Mouse (Mus musculus): ENCODE measurements at regions not wholly inside any gene's neighbourhood (a gene's known extent, or its start where the extent isn't known, plus 50 kb on each side); places are given as distances from the start of the nearest gene placed in this dataset.

DNA sequence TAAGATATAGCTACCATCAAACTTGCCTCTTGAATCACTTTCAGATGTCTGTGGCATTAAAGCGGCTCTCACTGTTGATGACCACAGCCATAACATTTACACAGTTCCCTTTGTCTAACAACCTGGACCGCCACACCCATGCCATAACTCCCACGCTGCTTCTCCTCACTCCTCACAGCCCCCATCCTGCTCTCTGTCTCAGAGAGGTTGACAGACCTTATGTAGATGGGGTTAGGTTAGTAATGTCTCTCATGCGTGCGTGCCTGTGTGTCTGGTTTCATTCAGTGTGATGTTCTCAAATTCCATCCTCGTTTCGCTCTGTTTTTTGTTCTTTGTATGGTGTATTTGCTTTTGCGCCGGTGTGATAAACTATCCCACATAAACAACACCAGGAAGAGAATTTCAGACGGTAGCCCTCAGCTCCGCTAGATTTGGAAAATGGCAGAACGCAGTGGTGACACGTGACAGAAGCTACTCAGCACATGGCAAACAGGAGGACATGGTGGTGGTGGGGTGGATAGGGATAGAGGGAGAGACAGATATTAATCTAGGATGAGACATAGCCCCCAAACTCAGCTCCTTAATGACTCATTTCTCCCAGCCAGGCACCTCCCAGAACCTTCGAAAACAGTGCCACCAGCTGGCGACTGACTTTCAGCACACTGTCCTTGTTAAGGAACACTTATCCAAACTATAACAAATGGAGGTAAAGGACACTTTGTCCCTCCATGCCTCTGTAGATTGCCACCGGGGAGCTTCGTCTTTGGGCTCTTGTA, 314.9 kb downstream of the Gm49356 start:
- 49% methylated on average over 17 of the region's 17 CpGs for WGBS
- TF ChIP-seq CTCF (IDR thresholded peaks at IDR 0.05; ENCODE audit: insufficient read depth, low read length) (peak; percentile 67), POLR2A (IDR thresholded peaks at IDR 0.05; ENCODE audit: borderline replicate concordance, extremely low read depth, low read depth, low read length) (no peak)
- H3K4me3 ChIP-seq (replicated peaks; ENCODE audit: extremely low read depth, low read depth, low read length), result peak overlapping the region; percentile 4
- peak; percentile 33 for DNase-seq
- peaks cover 10% of the 10 kb centered on the region for H3K4me1 ChIP-seq (ENCODE audit: control insufficient read depth, insufficient read depth, low read length)

DNA sequence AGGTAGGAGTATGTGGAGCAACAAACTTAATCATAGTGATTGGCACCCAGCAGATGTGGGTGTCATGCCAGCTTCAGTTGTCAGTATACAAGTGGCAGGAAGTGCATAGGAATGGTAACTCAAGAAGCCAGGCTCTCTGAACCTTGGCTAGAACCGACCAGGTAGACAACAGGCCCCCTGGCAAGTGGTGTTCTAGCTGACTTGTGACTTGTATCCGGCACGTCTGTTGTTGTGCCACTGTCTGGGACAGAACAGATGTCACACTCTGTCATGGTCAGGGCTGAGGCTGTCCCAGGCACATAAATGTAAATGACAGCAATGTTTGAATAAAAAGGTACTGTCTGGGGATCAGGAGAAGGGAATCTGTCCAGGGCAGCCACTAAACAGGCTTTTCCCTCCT, 316.0 kb downstream of the Gm49356 start:
- Histone ChIP-seq H3K4me3 (replicated peaks; ENCODE audit: extremely low read depth, low read depth, low read length) (no peak overlapping the region), H3K4me1 (ENCODE audit: control insufficient read depth, insufficient read depth, low read length) (peaks cover 10% of the 10 kb centered on the region)
- WGBS, result 85% methylated on average over 3 of the region's 3 CpGs
- TF ChIP-seq CTCF (IDR thresholded peaks at IDR 0.05; ENCODE audit: insufficient read depth, low read length) (no peak), POLR2A (IDR thresholded peaks at IDR 0.05; ENCODE audit: borderline replicate concordance, extremely low read depth, low read depth, low read length) (no peak)
- DNase-seq, result no peak

GRCm38 (mm10) chr15:59205544-59205943, 316.4 kb downstream of the Gm49356 start:
- Histone ChIP-seq H3K4me3 (replicated peaks; ENCODE audit: extremely low read depth, low read depth, low read length) (no peak overlapping the region), H3K4me1 (ENCODE audit: control insufficient read depth, insufficient read depth, low read length) (peaks cover 10% of the 10 kb centered on the region)
- WGBS, result 86% methylated on average over 7 of the region's 7 CpGs
- DNase-seq, result no peak
- TF ChIP-seq CTCF (IDR thresholded peaks at IDR 0.05; ENCODE audit: insufficient read depth, low read length), result no peak
- TF ChIP-seq POLR2A (IDR thresholded peaks at IDR 0.05; ENCODE audit: borderline replicate concordance, extremely low read depth, low read depth, low read length), result no peak

DNA sequence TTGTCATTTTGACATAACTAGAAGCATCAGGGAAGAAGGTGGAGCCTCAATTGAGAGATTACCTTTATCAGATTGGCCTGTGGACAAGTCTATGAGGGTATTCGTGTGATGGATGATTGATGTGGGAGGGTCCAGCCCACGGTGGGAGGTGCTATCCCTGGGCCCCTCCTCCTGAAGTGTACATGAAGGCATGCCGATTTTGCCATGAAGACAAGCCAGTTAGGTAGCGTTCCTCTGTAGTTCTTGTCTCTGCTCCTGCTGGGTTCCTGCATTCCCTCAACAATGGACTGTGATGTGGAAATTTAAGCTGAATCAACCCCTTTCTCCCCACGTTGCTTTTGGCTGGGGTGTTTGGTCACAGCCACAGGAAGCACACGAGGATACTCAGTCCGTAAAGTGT, 317.5 kb downstream of the Gm49356 start:
- WGBS, result 67% methylated on average over 7 of the region's 7 CpGs
- TF ChIP-seq CTCF (IDR thresholded peaks at IDR 0.05; ENCODE audit: insufficient read depth, low read length), result no peak
- TF ChIP-seq POLR2A (IDR thresholded peaks at IDR 0.05; ENCODE audit: borderline replicate concordance, extremely low read depth, low read depth, low read length), result no peak
- DNase-seq, result no peak
- Histone ChIP-seq H3K4me3 (replicated peaks; ENCODE audit: extremely low read depth, low read depth, low read length) (no peak overlapping the region), H3K4me1 (ENCODE audit: control insufficient read depth, insufficient read depth, low read length) (peaks cover 10% of the 10 kb centered on the region)

DNA sequence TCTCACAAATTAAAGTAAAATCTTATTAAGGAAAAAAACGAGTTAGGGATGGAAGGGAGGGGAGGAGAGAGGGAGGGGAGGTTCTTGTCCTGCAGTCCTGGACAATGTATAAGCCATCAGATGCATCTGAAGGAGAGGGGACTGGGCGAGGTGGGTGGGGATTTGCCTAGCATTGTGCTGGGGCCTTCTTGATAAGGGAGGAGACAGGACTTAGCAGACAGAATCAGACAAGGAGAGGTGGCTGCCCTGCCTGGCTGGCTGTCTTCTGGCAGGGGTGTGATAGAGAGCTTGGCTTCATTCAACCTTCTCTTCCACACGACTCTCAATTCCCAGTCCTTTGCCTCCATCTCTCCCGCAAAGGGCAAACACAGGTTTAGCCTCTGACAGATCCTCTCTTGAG, 318.9 kb downstream of the Gm49356 start:
- 70% methylated on average over 4 of the region's 4 CpGs for WGBS
- Histone ChIP-seq H3K4me1 (ENCODE audit: control insufficient read depth, insufficient read depth, low read length) (peaks cover 4% of the 10 kb centered on the region; the same call in 1 of the 2 replicates), H3K4me3 (replicated peaks; ENCODE audit: extremely low read depth, low read depth, low read length) (no peak overlapping the region)
- no peak for DNase-seq
- no peak for TF ChIP-seq CTCF (IDR thresholded peaks at IDR 0.05; ENCODE audit: insufficient read depth, low read length)
- no peak for TF ChIP-seq POLR2A (IDR thresholded peaks at IDR 0.05; ENCODE audit: borderline replicate concordance, extremely low read depth, low read depth, low read length)

DNA sequence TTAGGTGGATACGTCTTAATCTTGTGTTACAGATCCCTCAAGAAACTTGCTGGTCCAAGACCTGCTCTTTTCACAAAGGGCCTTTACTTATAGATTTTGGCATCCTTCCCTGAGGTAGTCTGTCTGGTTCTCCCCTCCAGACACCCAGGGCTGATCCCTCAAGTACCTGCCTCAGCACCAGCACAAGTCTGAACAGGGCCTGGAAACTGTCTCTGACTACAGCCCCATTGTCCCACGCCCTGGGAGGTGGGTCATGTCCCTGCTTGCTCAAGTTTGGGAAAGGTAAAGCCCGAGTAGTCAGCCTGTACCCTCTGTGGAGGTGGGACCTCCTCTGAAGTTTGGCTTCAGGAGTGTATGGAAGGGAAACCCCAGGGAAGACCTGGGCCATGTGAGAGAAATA, 323.3 kb downstream of the Gm49356 start:
- TF ChIP-seq CTCF (IDR thresholded peaks at IDR 0.05; ENCODE audit: insufficient read depth, low read length) (no peak), POLR2A (IDR thresholded peaks at IDR 0.05; ENCODE audit: borderline replicate concordance, extremely low read depth, low read depth, low read length) (no peak)
- Histone ChIP-seq H3K4me3 (replicated peaks; ENCODE audit: extremely low read depth, low read depth, low read length) (no peak overlapping the region), H3K4me1 (ENCODE audit: control insufficient read depth, insufficient read depth, low read length) (no peaks in the 10 kb centered on the region)
- 84% methylated on average over 3 of the region's 3 CpGs for WGBS
- DNase-seq, result no peak

- no peak overlapping the region for H3K4me3 ChIP-seq (replicated peaks; ENCODE audit: extremely low read depth, low read depth, low read length)
- WGBS, result 88% methylated on average over 4 of the region's 4 CpGs
Observed at GRCm38 (mm10) chr15:59214096-59214495, 325.0 kb downstream of the Gm49356 start.

DNA sequence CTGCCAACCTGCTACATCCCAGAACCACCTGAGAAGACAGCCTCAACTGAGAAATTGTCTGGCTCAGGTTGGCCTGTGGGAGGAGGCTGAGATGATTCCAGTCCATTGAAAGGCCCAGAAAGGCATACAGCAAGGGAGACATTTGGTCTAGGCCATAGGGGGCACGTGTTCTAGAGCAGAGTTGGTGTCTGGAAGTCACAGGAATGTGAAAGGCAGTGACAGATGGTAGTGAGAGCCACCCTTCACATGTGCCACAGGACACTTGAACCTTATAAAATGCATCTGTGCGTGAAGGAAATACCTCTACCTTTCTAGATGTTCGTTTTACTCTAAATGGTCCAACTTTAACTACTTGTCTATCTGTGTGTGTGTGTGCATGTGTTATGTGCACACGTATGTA, 326.1 kb downstream of the Gm49356 start:
- no peak for DNase-seq
- Histone ChIP-seq H3K4me1 (ENCODE audit: control insufficient read depth, insufficient read depth, low read length) (no peaks in the 10 kb centered on the region), H3K4me3 (replicated peaks; ENCODE audit: extremely low read depth, low read depth, low read length) (no peak overlapping the region)
- 89% methylated on average over 4 of the region's 4 CpGs for WGBS
- no peak for TF ChIP-seq CTCF (IDR thresholded peaks at IDR 0.05; ENCODE audit: insufficient read depth, low read length)
- no peak for TF ChIP-seq POLR2A (IDR thresholded peaks at IDR 0.05; ENCODE audit: borderline replicate concordance, extremely low read depth, low read depth, low read length)

More at GRCm38 (mm10) chr15:59214096-59214495, 325.0 kb downstream of the Gm49356 start:
- no peak for TF ChIP-seq CTCF (IDR thresholded peaks at IDR 0.05; ENCODE audit: insufficient read depth, low read length)
- TF ChIP-seq POLR2A (IDR thresholded peaks at IDR 0.05; ENCODE audit: borderline replicate concordance, extremely low read depth, low read depth, low read length), result no peak
- no peaks in the 10 kb centered on the region for H3K4me1 ChIP-seq (ENCODE audit: control insufficient read depth, insufficient read depth, low read length)
- DNase-seq, result no peak

DNA sequence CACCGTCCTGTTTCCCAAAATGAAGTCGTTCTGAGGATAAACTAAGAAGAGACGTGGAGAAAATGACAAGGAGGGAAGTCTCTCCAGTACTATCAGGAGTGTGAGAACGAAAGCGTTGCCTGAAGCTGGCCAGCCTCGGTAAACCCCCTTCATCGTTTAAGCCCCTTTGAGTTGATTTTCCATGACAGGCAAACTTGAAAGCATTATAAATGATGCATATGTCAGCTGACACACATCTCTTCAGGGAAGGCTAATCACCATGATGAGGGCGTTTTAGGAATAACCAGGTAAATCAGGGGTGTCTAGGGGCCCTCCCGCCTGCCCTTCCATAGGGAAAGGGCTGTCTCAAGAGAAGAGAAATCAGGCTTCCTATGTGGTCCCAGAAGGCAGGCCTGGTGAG, 328.4 kb downstream of the Gm49356 start:
- no peaks in the 10 kb centered on the region for H3K4me1 ChIP-seq (ENCODE audit: control insufficient read depth, insufficient read depth, low read length)
- DNase-seq, result no peak
- H3K4me3 ChIP-seq (replicated peaks; ENCODE audit: extremely low read depth, low read depth, low read length), result no peak overlapping the region
- no peak for TF ChIP-seq CTCF (IDR thresholded peaks at IDR 0.05; ENCODE audit: insufficient read depth, low read length)
- no peak for TF ChIP-seq POLR2A (IDR thresholded peaks at IDR 0.05; ENCODE audit: borderline replicate concordance, extremely low read depth, low read depth, low read length)
- 87% methylated on average over 9 of the region's 9 CpGs for WGBS

DNA sequence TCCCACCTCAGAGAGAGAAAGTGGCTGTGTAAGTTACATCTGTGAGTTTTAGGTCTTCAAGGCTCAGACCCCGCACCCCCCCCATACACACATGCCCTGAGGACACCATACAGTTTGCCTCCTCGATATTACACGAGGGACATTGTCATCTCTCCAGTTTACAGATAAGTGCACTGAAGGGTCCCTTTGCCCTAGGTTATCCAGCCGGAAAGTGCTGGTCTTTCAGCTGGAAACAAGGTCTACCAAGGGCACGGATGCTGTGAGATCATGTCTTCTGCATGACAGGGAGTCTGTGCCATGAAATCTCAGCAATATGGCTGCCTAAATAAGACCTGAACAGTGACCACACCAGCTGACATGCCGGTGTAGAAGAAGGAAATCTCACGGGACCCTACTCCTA, 329.8 kb downstream of the Gm49356 start:
- WGBS, result 92% methylated on average over 7 of the region's 7 CpGs
- no peak for DNase-seq

More for the DNA sequence above, 329.8 kb downstream of the Gm49356 start:
- no peak overlapping the region for H3K4me3 ChIP-seq (replicated peaks; ENCODE audit: extremely low read depth, low read depth, low read length)
- no peak for TF ChIP-seq CTCF (IDR thresholded peaks at IDR 0.05; ENCODE audit: insufficient read depth, low read length)
- no peaks in the 10 kb centered on the region; the same call in 1 of the 2 replicates for H3K4me1 ChIP-seq (ENCODE audit: control insufficient read depth, insufficient read depth, low read length)

Measured in lung, adult 2 months (tissue).